Mouse (Mus musculus) frontal cortex, adult 2 months (tissue): Measurements from ENCODE around the gene Cep170b. TPM values are rescaled to one million over a fixed set of nuclear protein-coding genes. Genes with fewer than 3 reads are reported as not detected.
A peak's percentile ranks its signal among the peaks of the same experiment; 100 is the strongest.

Experiments
- DNase-seq, 2 experiments: peaks; one replicate each; pipeline ENCODE4 v3.0.0; 2022; ENCODE audit warnings: low spot score in 1 of 2; ENCODE audit errors: extremely low spot score in 1 of 2
- polyA plus RNA-seq: library from polyadenylated mRNA; depleted of rRNA; stranded (reverse); fragments of >200 nt; gene quantifications from 2 replicates; pipeline ENCODE4 v1.2.3, GENCODE M21; 2012

Gene Cep170b
- polyA plus RNA-seq, 1 experiment, result 119 TPM

GRCm38 (mm10) chr12:112700522-112700921, 19.7 kb upstream of the Cep170b start:
- no peak for DNase-seq

GRCm38 (mm10) chr12:112702374-112703320, 17.6 kb upstream of the Cep170b start:
- DNase-seq, result no peak

GRCm38 (mm10) chr12:112706704-112707572, 13.3 kb upstream of the Cep170b start:
- DNase-seq, result peak; percentile 71 to 94

GRCm38 (mm10) chr12:112707573-112707869, 12.7 kb upstream of the Cep170b start:
- no peak for DNase-seq

- DNase-seq, result peak in 1 of 2 experiments; percentile 63
These were observed 6.3 kb upstream of the Cep170b start for GRCm38 (mm10) chr12:112713984-112714383.

GRCm38 (mm10) chr12:112717140-112717539, 3.1 kb upstream of the Cep170b start:
- peak in 1 of 2 experiments; percentile 68 for DNase-seq

GRCm38 (mm10) chr12:112718995-112719394, 1.3 kb upstream of the Cep170b start:
- DNase-seq, result no peak

GRCm38 (mm10) chr12:112720890-112721423, 702 bp downstream of the Cep170b start:
- no peak for DNase-seq

- no peak for DNase-seq
These were observed 1.4 kb downstream of the Cep170b start for GRCm38 (mm10) chr12:112721424-112722239.

- DNase-seq, result peak in 1 of 2 experiments; percentile 53
These were observed 2.2 kb downstream of the Cep170b start for GRCm38 (mm10) chr12:112722240-112723027.

GRCm38 (mm10) chr12:112723028-112723330, 2.7 kb downstream of the Cep170b start:
- no peak for DNase-seq

- no peak for DNase-seq
These were observed 3.2 kb downstream of the Cep170b start for GRCm38 (mm10) chr12:112723445-112723844.

- peak; percentile 65 to 81 for DNase-seq
These were observed 4.0 kb downstream of the Cep170b start for GRCm38 (mm10) chr12:112724077-112724805.

- DNase-seq, result no peak
These were observed 7.5 kb downstream of the Cep170b start for GRCm38 (mm10) chr12:112727801-112728200.

- DNase-seq, result no peak
These were observed 10.6 kb downstream of the Cep170b start for GRCm38 (mm10) chr12:112730808-112731207.

GRCm38 (mm10) chr12:112732591-112732990, 12.3 kb downstream of the Cep170b start:
- DNase-seq, result no peak

- no peak for DNase-seq
These were observed 14.0 kb downstream of the Cep170b start for GRCm38 (mm10) chr12:112734108-112734820.

- no peak for DNase-seq
These were observed 14.8 kb downstream of the Cep170b start for GRCm38 (mm10) chr12:112734881-112735655.
